Mouse (Mus musculus): ENCODE results near the gene Palld.

DNA sequence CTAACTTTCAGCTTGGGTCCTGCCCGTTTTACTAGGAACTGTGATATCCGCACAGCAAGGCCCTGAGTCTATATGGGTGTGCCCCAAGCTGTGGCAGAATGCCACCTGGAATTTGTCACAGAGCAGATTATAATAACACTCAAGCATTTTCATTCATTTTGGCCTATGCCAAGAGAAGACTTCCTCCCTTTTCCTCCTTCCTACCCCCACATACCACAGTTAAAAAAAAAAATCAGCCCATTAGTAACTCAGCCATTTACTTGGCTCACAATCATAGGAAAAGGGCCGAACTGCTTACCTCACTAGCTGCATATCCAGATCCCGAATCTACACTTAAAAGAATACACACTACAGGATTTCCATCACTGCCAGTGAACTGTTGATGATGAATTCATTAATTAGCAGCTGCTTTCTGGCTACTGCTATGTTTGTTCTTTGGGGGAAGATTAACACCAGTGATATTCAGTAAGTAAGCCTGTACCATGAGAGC, 260.1 kb downstream of the Palld start:
- TF ChIP-seq FLI1 (IDR thresholded peaks at IDR 0.05; ENCODE audit: low read length) (no peak), GATA1 (IDR thresholded peaks at IDR 0.05; ENCODE audit: borderline replicate concordance, low read length) (no peak)
